Mouse (Mus musculus) common myeloid progenitor, adult 5-6 weeks (primary cell): Measurements from ENCODE around the gene 9530003J23Rik. TPM values are rescaled to one million over a fixed set of nuclear protein-coding genes. Genes with fewer than 3 reads are reported as not detected.

ENCODE experiments used
- ATAC-seq: replicated peaks from 2 replicates; pipeline ENCODE4 v1.8.0; 2016; ENCODE audit warnings: low read depth, mild to moderate bottlenecking, moderate TSS enrichment, inconsistent platforms; ENCODE audit not compliant: poor library complexity, severe bottlenecking
- total RNA-seq: library from RNA; stranded (forward); fragments of 200-1000, 187-1606 nt; gene quantifications from 2 replicates; pipeline ENCODE4 v1.2.3, GENCODE M21; 2017

The 9530003J23Rik gene
- total RNA-seq, 1 experiment from 2014 or later, result not detected

- ATAC-seq, result no peak
These were observed 42.8 kb downstream of the 9530003J23Rik start for GRCm38 (mm10) chr10:117195748-117196147.

- ATAC-seq, result no peak
These were observed 43.5 kb downstream of the 9530003J23Rik start for GRCm38 (mm10) chr10:117195005-117195404.

- ATAC-seq, result no peak
These were observed 45.1 kb downstream of the 9530003J23Rik start for GRCm38 (mm10) chr10:117193364-117193763.

GRCm38 (mm10) chr10:117185399-117186089 lies 53.0 kb downstream of the 9530003J23Rik start:
- no peak for ATAC-seq

Other genes with a start within 250 kb of the 9530003J23Rik start
- gene Lrrc10, start 193.4 kb downstream of the 9530003J23Rik start, total RNA-seq, result not detected in 2 replicates
- gene Cct2, start 174.9 kb downstream of the 9530003J23Rik start, total RNA-seq, result 664 and 671 TPM in 2 replicates
- gene Frs2, start 90.2 kb downstream of the 9530003J23Rik start, total RNA-seq, result 17.5 and 24.8 TPM in 2 replicates
- 174 and 192 TPM in 2 replicates for gene Yeats4, start 14.2 kb downstream of the 9530003J23Rik start, total RNA-seq
- 252 and 262 TPM in 2 replicates for gene Lyz2, start 43.6 kb upstream of the 9530003J23Rik start, total RNA-seq
- gene Lyz1, start 54.2 kb upstream of the 9530003J23Rik start, total RNA-seq, result not detected in 2 replicates
- 152 and 168 TPM in 2 replicates for gene Cpsf6, start 141.3 kb upstream of the 9530003J23Rik start, total RNA-seq